Mouse (Mus musculus): ENCODE results near the gene Ilf3.

DNA sequence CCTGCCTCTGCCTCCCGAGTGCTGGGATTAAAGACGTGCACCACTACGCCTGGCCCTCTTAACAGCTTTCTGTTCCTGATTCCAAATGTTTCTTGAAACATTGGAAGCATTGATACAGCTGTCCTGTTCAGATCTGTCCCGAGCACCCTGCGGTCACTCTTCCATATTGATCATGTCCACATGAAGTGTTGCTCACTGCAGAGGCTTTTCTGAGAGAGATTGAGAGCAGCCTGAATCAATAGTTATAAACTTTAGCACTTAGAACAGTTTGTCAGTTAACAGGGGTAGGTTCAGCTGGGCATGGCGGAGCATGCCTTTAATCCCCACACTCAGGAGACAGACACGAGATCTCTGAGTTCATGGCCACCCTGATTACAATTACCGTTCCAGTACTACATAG, 76.2 kb downstream of the Ilf3 start:
- TF ChIP-seq CTCF (IDR thresholded peaks at IDR 0.05; ENCODE audit: low read depth, low read length) (no peak), EP300 (IDR thresholded peaks at IDR 0.05; ENCODE audit: insufficient read depth, low read depth, low read length) (no peak), POLR2A (IDR thresholded peaks at IDR 0.05; ENCODE audit: insufficient read depth, low read length) (no peak)

Measured in ES-Bruce4 (cell line).